Mouse (Mus musculus) kidney, postnatal 0 days (tissue): ENCODE measurements around the gene Cfap61. TPM values are rescaled to one million over a fixed set of nuclear protein-coding genes. Genes with fewer than 3 reads are reported as not detected.

Experiments
- ATAC-seq: fragments of 200-750 bp; cut with Nextera tagmentation; replicated peaks from 2 replicates; pipeline ENCODE4 v1.8.0; 2017; ENCODE audit warnings: low read depth, moderate number of reproducible peaks, moderate TSS enrichment, moderate library complexity; ENCODE audit not compliant: low FRiP score
- DNase-seq: peaks from one replicate; pipeline ENCODE4 v3.0.0-alpha.2; 2016; ENCODE audit warnings: low spot score
- H3K27ac ChIP-seq: fragments of 300-500 bp; sonication (generic); 2 replicates; pipeline ENCODE4 v1.5.1; 2014; ENCODE audit warnings: mild to moderate bottlenecking
- H3K27me3 ChIP-seq: fragments of 300-500 bp; sonication (generic); 2 replicates; pipeline ENCODE4 v1.6.1; 2014; ENCODE audit warnings: low read length, mixed read lengths; ENCODE audit not compliant: insufficient read depth
- H3K36me3 ChIP-seq: fragments of 300-500 bp; sonication (generic); 2 replicates; pipeline ENCODE4 v1.6.1; 2014; ENCODE audit warnings: low read length, mixed read lengths; ENCODE audit not compliant: insufficient read depth
- H3K4me1 ChIP-seq: fragments of 300-500 bp; sonication (generic); replicated peaks from 2 replicates; pipeline ENCODE4 v1.6.1; 2014; ENCODE audit warnings: antibody characterized with exemption, low read length, mixed read lengths; ENCODE audit not compliant: insufficient read depth
- H3K4me2 ChIP-seq: fragments of 300-500 bp; sonication (generic); 2 replicates; pipeline ENCODE4 v1.6.1; 2014; ENCODE audit warnings: mild to moderate bottlenecking, low read length, moderate library complexity, mixed read lengths
- H3K4me3 ChIP-seq: fragments of 300-500 bp; sonication (generic); replicated peaks from 2 replicates; pipeline ENCODE4 v1.5.1; 2014; ENCODE audit warnings: low read depth, low read length
- H3K9ac ChIP-seq: fragments of 300-500 bp; sonication (generic); 2 replicates; pipeline ENCODE4 v1.6.1; 2014; ENCODE audit warnings: low read depth, low read length
- H3K9me3 ChIP-seq: fragments of 300-500 bp; sonication (generic); replicated peaks from 2 replicates; pipeline ENCODE4 v1.6.1; 2016; ENCODE audit warnings: low read length, inconsistent platforms, mixed read lengths
- CTCF ChIP-seq: IDR thresholded peaks from 2 replicates; pipeline ENCODE4 v1.5.1; 2016; ENCODE audit warnings: antibody characterized with exemption, low read depth, mild to moderate bottlenecking, moderate library complexity
- WGBS: fragments of 180-500 bp; shearing (Covaris S2); extraction: QIAGEN DNeasy Blood & Tissue Kit; methylation state at CpG from one replicate; pipeline ENCODE4 v1.1.7; 2014; 5-methylcytosine and 5-hydroxymethylcytosine counted together
- polyA plus RNA-seq: library from polyadenylated mRNA; unstranded; fragments of >200 nt; fragmentation: Nextera tagmentation; extraction: Ambion mirVana; gene quantifications from 2 replicates; pipeline ENCODE4 v1.2.1, GENCODE M21; 2015

Gene Cfap61
- polyA plus RNA-seq, 1 experiment from 2014 or later: 0.32 TPM

DNA sequence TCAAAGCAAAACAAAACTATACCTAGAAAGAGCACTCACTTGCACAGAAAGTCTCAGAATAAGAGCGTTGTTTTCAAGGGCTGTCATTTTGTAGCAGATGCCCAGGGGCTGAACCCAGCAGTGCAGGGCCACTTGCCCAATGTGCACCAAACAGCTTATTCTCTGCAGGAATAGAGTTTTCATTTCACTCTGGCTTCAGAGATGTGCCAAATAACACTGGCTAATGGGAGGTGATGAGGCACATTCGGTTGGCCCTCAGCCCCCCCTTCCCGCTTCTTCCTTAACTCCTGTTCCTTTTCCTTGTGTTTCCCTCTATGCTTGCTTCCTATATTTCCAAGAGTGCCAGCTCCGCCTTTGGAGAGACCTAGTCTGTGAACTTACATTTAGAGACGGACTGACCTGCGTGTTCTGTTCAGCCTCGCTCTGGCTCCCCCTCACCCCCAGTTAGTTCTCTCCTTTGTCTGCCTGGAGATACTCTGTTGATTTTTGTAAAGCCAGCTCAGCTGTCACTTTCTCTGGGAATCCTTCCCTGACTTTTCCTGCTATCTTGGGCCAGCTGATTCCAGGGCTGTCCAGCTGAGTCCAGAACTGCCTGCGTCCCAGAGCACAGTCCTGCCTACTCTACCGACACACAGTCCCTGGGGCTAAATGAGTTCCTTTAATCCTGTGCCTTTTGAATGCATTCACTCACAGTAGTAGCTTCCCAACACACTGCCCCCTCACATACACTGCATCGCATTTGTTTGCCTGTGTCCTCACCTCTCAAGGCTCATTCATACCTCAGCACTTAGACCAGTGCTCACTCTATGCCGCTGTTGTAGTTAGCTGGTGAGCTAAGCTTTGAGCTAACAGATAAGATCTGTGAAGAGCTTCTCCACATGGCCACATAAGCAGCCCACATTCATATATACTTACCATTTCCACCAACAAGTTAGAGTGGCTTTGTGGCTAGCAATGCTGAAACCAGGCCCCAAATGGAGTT lies 128.8 kb downstream of the Cfap61 start:
- ATAC-seq: no peak
- Histone ChIP-seq H3K4me3 (no peak overlapping the region), H3K4me1 (no peaks in the 10 kb centered on the region), H3K4me2 (no peak overlapping the region), H3K27ac (no peak overlapping the region), H3K36me3 (no peaks in the 10 kb centered on the region), H3K9me3 (no peaks in the 10 kb centered on the region), H3K27me3 (no peaks in the 10 kb centered on the region), H3K9ac (no peak overlapping the region)
- 77% methylated on average over 11 of the region's 11 CpGs for WGBS
- no peak for TF ChIP-seq CTCF
- DNase-seq: no peak

DNA sequence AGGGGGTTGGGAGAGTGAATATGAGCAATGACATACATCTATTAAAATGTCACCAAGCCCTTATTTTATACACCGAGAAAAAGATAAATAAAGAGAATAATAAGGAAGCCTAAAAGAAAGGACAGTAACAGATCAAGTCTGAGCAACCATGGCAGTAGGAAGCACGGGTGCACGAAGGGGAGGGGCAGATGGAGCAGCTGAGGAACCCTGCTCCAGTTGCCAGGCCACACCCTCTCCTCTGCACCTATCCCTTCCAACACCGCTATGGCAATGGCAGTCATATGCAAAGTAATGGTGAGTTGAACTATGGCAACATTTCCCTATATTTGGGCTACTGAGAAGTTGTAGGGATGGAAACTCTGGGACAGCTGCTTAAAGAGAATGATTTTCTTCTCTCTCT lies 132.8 kb downstream of the Cfap61 start:
- Histone ChIP-seq H3K9me3 (no peaks in the 10 kb centered on the region), H3K9ac (no peak overlapping the region), H3K4me3 (no peak overlapping the region), H3K36me3 (no peaks in the 10 kb centered on the region), H3K27me3 (no peaks in the 10 kb centered on the region), H3K27ac (no peak overlapping the region), H3K4me1 (no peaks in the 10 kb centered on the region), H3K4me2 (no peak overlapping the region)
- no peak for DNase-seq
- no peak for TF ChIP-seq CTCF
- WGBS: 38% methylated on average over 4 of the region's 4 CpGs
- no peak for ATAC-seq

GRCm38 (mm10) chr2:146073300-146073699 lies 138.7 kb downstream of the Cfap61 start:
- Histone ChIP-seq H3K4me1 (no peaks in the 10 kb centered on the region), H3K36me3 (no peaks in the 10 kb centered on the region), H3K9ac (no peak overlapping the region), H3K4me3 (no peak overlapping the region), H3K9me3 (no peaks in the 10 kb centered on the region), H3K27ac (no peak overlapping the region), H3K4me2 (no peak overlapping the region), H3K27me3 (no peaks in the 10 kb centered on the region)
- no peak for DNase-seq
- no peak for ATAC-seq
- no peak for TF ChIP-seq CTCF
- 45% methylated on average over 6 of the region's 6 CpGs for WGBS

- Histone ChIP-seq H3K9ac (no peak overlapping the region), H3K4me2 (no peak overlapping the region), H3K4me3 (no peak overlapping the region), H3K36me3 (no peaks in the 10 kb centered on the region), H3K27ac (no peak overlapping the region), H3K27me3 (no peaks in the 10 kb centered on the region), H3K4me1 (no peaks in the 10 kb centered on the region), H3K9me3 (no peaks in the 10 kb centered on the region)
- DNase-seq (no peak), ATAC-seq (no peak)
- WGBS: 91% methylated on average over 10 of the region's 10 CpGs
- no peak for TF ChIP-seq CTCF
Measured at GRCm38 (mm10) chr2:146077117-146077516, 142.5 kb downstream of the Cfap61 start.

DNA sequence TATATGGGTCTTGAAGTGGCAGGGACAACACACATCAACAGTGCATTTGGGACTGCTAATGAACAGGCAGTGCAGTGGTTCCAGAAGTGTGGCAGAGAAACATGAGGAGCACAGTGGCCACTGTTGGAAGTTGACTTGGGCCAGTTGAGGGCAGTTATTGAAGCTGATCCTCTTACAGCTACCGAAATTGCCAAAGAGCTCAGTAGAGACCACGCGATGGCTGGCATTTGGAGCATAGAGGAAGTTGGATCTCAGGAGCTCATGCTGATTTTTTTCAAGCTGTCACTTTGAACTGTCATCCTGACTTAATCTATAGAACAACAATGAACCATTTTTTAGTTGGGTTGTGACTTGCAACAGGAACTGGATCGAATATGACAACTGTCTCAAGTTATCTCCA lies 145.7 kb downstream of the Cfap61 start:
- no peak overlapping the region for H3K27ac ChIP-seq
- ATAC-seq: no peak
- no peaks in the 10 kb centered on the region for H3K9me3 ChIP-seq
- no peak overlapping the region for H3K4me2 ChIP-seq
- TF ChIP-seq CTCF: no peak
- H3K27me3 ChIP-seq: no peaks in the 10 kb centered on the region
- H3K36me3 ChIP-seq: no peaks in the 10 kb centered on the region
- H3K4me1 ChIP-seq: no peaks in the 10 kb centered on the region
- 94% methylated on average over 4 of the region's 4 CpGs for WGBS
- no peak for DNase-seq
- no peak overlapping the region for H3K4me3 ChIP-seq
- no peak overlapping the region for H3K9ac ChIP-seq

DNA sequence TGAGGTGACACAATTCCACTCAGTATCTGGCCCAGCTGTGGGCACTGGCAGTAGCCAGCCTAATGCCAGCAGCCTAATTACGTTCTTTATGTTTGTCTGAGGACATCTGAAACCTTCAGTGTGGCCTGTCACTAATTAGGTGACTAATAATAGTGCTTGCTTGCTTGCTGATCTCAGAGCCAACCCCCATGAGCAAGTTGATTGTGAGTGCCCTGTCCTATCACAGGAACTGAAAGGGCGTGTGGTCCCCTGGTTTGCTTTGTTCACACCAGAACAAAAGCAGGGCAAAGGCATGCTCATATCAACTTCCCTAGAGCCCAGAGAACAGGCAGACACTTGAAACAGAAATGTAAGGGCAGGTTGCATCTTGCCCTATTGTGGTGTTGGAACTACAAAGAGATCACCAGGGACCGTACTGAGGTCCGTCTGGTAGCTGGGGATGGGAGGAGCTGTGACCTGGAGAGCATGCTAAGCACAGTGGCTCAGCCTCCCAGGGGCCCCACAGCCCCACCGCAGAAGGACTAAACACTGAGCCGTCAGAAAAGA lies 148.8 kb downstream of the Cfap61 start:
- H3K4me1 ChIP-seq: no peaks in the 10 kb centered on the region
- no peak for ATAC-seq
- no peak overlapping the region for H3K27ac ChIP-seq
- no peak for TF ChIP-seq CTCF
- no peak overlapping the region for H3K4me2 ChIP-seq
- H3K36me3 ChIP-seq: no peaks in the 10 kb centered on the region
- no peaks in the 10 kb centered on the region for H3K27me3 ChIP-seq
- WGBS: 59% methylated on average over 6 of the region's 6 CpGs
- no peak overlapping the region for H3K4me3 ChIP-seq
- H3K9ac ChIP-seq: no peak overlapping the region
- no peak for DNase-seq
- no peaks in the 10 kb centered on the region for H3K9me3 ChIP-seq
